Mouse (Mus musculus): ENCODE results near the gene St14.
"Not testable (repeated sequence)": the region's sequence is repeated elsewhere in the genome, so short reads cannot be mapped to it uniquely, and the experiment has no call there.

The St14 gene

GRCm38 (mm10) chr9:31086754-31087145, 44.9 kb downstream of the St14 start:
- in situ Hi-C loops (cut with MboI, MseI): loop anchor here (5.0 kb wide), 2 partner anchors 129 to 609 kb away; no protein-coding TSS in a partner anchor

GRCm38 (mm10) chr9:31086085-31086753, 45.4 kb downstream of the St14 start:
- in situ Hi-C loops (cut with MboI, MseI): loop anchor here (5.0 kb wide), 2 partner anchors 129 to 609 kb away; no protein-coding TSS in a partner anchor

- in situ Hi-C loops (cut with MboI, MseI): loop anchor here (5.0 kb wide), 2 partner anchors 128 to 608 kb away; no protein-coding TSS in a partner anchor
These were observed 46.1 kb downstream of the St14 start for GRCm38 (mm10) chr9:31085556-31085955.

- in situ Hi-C loops (cut with MboI, MseI): no loop called here
These were observed 48.9 kb downstream of the St14 start for GRCm38 (mm10) chr9:31082771-31083170.

- in situ Hi-C loops (cut with MboI, MseI): no loop called here
These were observed 49.5 kb downstream of the St14 start for GRCm38 (mm10) chr9:31082054-31082666.

GRCm38 (mm10) chr9:31080726-31081125, 50.9 kb downstream of the St14 start:
- in situ Hi-C loops (cut with MboI, MseI): no loop called here

GRCm38 (mm10) chr9:31074836-31075235, 56.8 kb downstream of the St14 start:
- in situ Hi-C loops (cut with MboI, MseI): no loop called here

- in situ Hi-C loops (cut with MboI, MseI): no loop called here
These were observed 57.9 kb downstream of the St14 start for GRCm38 (mm10) chr9:31073797-31074196.

- in situ Hi-C loops (cut with MboI, MseI): no loop called here
These were observed 59.4 kb downstream of the St14 start for GRCm38 (mm10) chr9:31072256-31072655.

GRCm38 (mm10) chr9:31070706-31071105, 60.9 kb downstream of the St14 start:
- in situ Hi-C loops (cut with MboI, MseI): no loop called here

GRCm38 (mm10) chr9:31058723-31059122, 72.9 kb downstream of the St14 start:
- in situ Hi-C loops (cut with MboI, MseI): no loop called here

GRCm38 (mm10) chr9:31051509-31051908, 80.1 kb downstream of the St14 start:
- in situ Hi-C loops (cut with MboI, MseI): not testable (repeated sequence)

- in situ Hi-C loops (cut with MboI, MseI): no loop called here
These were observed 81.4 kb downstream of the St14 start for GRCm38 (mm10) chr9:31050208-31050607.

Data from T-helper 2 cell (primary cell).